Mouse (Mus musculus): ENCODE measurements around the gene Sidt2.

Gene Sidt2

GRCm38 (mm10) chr9:45946872-45947183 is 8.2 kb downstream of the Sidt2 start:
- no peak for DNase-seq (ENCODE audit: low read depth)

- DNase-seq (ENCODE audit: low read depth), result peak; percentile 60
Observed at GRCm38 (mm10) chr9:45946182-45946871, 8.7 kb downstream of the Sidt2 start.

- peak; percentile 66 for DNase-seq (ENCODE audit: low read depth)
Observed at GRCm38 (mm10) chr9:45945721-45946120, 9.3 kb downstream of the Sidt2 start.

- DNase-seq (ENCODE audit: low read depth), result peak; percentile 93
Observed at GRCm38 (mm10) chr9:45944506-45945400, 10.3 kb downstream of the Sidt2 start.

- DNase-seq (ENCODE audit: low read depth), result no peak
Observed at GRCm38 (mm10) chr9:45943628-45944505, 11.2 kb downstream of the Sidt2 start.

GRCm38 (mm10) chr9:45942916-45943315 is 12.1 kb downstream of the Sidt2 start:
- DNase-seq (ENCODE audit: low read depth), result no peak

- no peak for DNase-seq (ENCODE audit: low read depth)
Observed at GRCm38 (mm10) chr9:45942464-45942863, 12.6 kb downstream of the Sidt2 start.

- DNase-seq (ENCODE audit: low read depth), result no peak
Observed at GRCm38 (mm10) chr9:45941329-45941888, 13.6 kb downstream of the Sidt2 start.

- DNase-seq (ENCODE audit: low read depth), result no peak
Observed at GRCm38 (mm10) chr9:45939794-45940193, 15.3 kb downstream of the Sidt2 start.

- DNase-seq (ENCODE audit: low read depth), result no peak
Observed at GRCm38 (mm10) chr9:45938952-45939637, 16.0 kb downstream of the Sidt2 start.

GRCm38 (mm10) chr9:45938088-45938487 is 17.0 kb downstream of the Sidt2 start:
- DNase-seq (ENCODE audit: low read depth), result no peak

- DNase-seq (ENCODE audit: low read depth), result peak; percentile 76
Observed at GRCm38 (mm10) chr9:45936883-45937282, 18.2 kb downstream of the Sidt2 start.

GRCm38 (mm10) chr9:45935628-45936210 is 19.3 kb downstream of the Sidt2 start, which contains the start of gene Tagln:
Gene Tagln, minus strand, starts transcription at chr9:45936058.
- no peak for DNase-seq (ENCODE audit: low read depth)

GRCm38 (mm10) chr9:45932571-45933415 is 22.3 kb downstream of the Sidt2 start:
- DNase-seq (ENCODE audit: low read depth), result no peak

- DNase-seq (ENCODE audit: low read depth), result no peak
Observed at GRCm38 (mm10) chr9:45931958-45932357, 23.1 kb downstream of the Sidt2 start.

GRCm38 (mm10) chr9:45929285-45929684 is 25.8 kb downstream of the Sidt2 start:
- DNase-seq (ENCODE audit: low read depth), result no peak

- DNase-seq (ENCODE audit: low read depth), result no peak
Observed at GRCm38 (mm10) chr9:45919895-45920294, 35.2 kb downstream of the Sidt2 start.

- DNase-seq (ENCODE audit: low read depth), result no peak
Observed at GRCm38 (mm10) chr9:45917041-45917934, 37.8 kb downstream of the Sidt2 start.

GRCm38 (mm10) chr9:45915659-45916058 is 39.4 kb downstream of the Sidt2 start:
- no peak for DNase-seq (ENCODE audit: low read depth)

Data from naive thymus-derived CD4-positive, alpha-beta T cell, adult 2 months (primary cell).